Mouse (Mus musculus): ENCODE data around the gene Xpo6. TPM values are rescaled to one million over a fixed set of nuclear protein-coding genes. Genes with fewer than 3 reads are reported as not detected.

Xpo6 gene
- polyA plus RNA-seq, 1 experiment = 235 TPM

DNA sequence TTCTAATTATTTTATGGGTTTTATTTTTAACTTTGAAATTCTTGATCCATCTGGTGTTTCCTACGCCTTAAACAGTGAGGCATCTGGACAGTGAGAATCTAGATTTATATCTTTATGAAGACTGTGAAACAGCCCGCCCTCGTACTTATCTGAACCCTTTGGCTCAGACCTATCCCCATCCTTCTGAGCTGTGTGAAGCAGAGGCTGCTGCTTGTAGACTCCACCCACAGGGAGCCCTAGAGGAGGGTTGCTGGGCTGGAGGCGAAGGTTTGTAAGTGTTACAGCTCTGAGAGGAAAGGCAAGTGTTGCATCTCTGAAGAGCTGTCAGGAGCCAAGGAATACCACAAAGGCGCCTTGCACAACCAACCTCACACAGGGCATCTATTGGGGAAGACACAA is 36.5 kb upstream of the Xpo6 start:
- Histone ChIP-seq H3K4me1 (ENCODE audit: control insufficient read depth, insufficient read depth, insufficient read length) (peaks cover 12% of the 10 kb centered on the region; the same call in 1 of the 2 replicates), H3K27me3 (ENCODE audit: control insufficient read depth, insufficient read depth, low read length) (no peaks in the 10 kb centered on the region), H3K27ac (ENCODE audit: insufficient read depth, low read length) (no peak overlapping the region), H3K4me3 (ENCODE audit: extremely low read depth, insufficient read depth, insufficient read length) (no peak overlapping the region), H3K36me3 (ENCODE audit: control insufficient read depth, insufficient read depth, low read length) (no peaks in the 10 kb centered on the region)
- DNase-seq (ENCODE audit: low read depth in 1 of 2, low spot score in 2 of 2) = no peak
- TF ChIP-seq POLR2A (IDR thresholded peaks at IDR 0.05; ENCODE audit: low read depth, low read length) (no peak), CTCF (IDR thresholded peaks at IDR 0.05; ENCODE audit: extremely low read depth, insufficient read depth, insufficient read length, insufficient replicate concordance) (no peak)
- WGBS = 59% methylated on average over 5 of the region's 5 CpGs

- Histone ChIP-seq H3K36me3 (ENCODE audit: control insufficient read depth, insufficient read depth, low read length) (no peaks in the 10 kb centered on the region), H3K27ac (ENCODE audit: insufficient read depth, low read length) (peak overlapping the region; percentile 77), H3K4me3 (ENCODE audit: extremely low read depth, insufficient read depth, insufficient read length) (no peak overlapping the region), H3K27me3 (ENCODE audit: control insufficient read depth, insufficient read depth, low read length) (no peaks in the 10 kb centered on the region), H3K4me1 (ENCODE audit: control insufficient read depth, insufficient read depth, insufficient read length) (peaks cover 12% of the 10 kb centered on the region; the same call in 1 of the 2 replicates)
- no peak for TF ChIP-seq POLR2A (IDR thresholded peaks at IDR 0.05; ENCODE audit: low read depth, low read length)
- no peak for TF ChIP-seq CTCF (IDR thresholded peaks at IDR 0.05; ENCODE audit: extremely low read depth, insufficient read depth, insufficient read length, insufficient replicate concordance)
- WGBS = 8% methylated on average over 11 of the region's 11 CpGs
- DNase-seq (ENCODE audit: low read depth in 1 of 2, low spot score in 2 of 2) = no peak
Measured at GRCm38 (mm10) chr7:126236083-126236793, 35.9 kb upstream of the Xpo6 start.

GRCm38 (mm10) chr7:126234611-126235010 is 34.3 kb upstream of the Xpo6 start:
- Histone ChIP-seq H3K27ac (ENCODE audit: insufficient read depth, low read length) (no peak overlapping the region), H3K36me3 (ENCODE audit: control insufficient read depth, insufficient read depth, low read length) (no peaks in the 10 kb centered on the region), H3K4me1 (ENCODE audit: control insufficient read depth, insufficient read depth, insufficient read length) (peaks cover 18% of the 10 kb centered on the region; the same call in 1 of the 2 replicates), H3K27me3 (ENCODE audit: control insufficient read depth, insufficient read depth, low read length) (no peaks in the 10 kb centered on the region), H3K4me3 (ENCODE audit: extremely low read depth, insufficient read depth, insufficient read length) (no peak overlapping the region)
- TF ChIP-seq CTCF (IDR thresholded peaks at IDR 0.05; ENCODE audit: extremely low read depth, insufficient read depth, insufficient read length, insufficient replicate concordance) (no peak), POLR2A (IDR thresholded peaks at IDR 0.05; ENCODE audit: low read depth, low read length) (no peak)
- no peak for DNase-seq (ENCODE audit: low read depth in 1 of 2, low spot score in 2 of 2)
- 96% methylated on average over 3 of the region's 3 CpGs for WGBS

GRCm38 (mm10) chr7:126232345-126233071 is 32.2 kb upstream of the Xpo6 start:
- TF ChIP-seq CTCF (IDR thresholded peaks at IDR 0.05; ENCODE audit: extremely low read depth, insufficient read depth, insufficient read length, insufficient replicate concordance) (no peak), POLR2A (IDR thresholded peaks at IDR 0.05; ENCODE audit: low read depth, low read length) (no peak)
- Histone ChIP-seq H3K27me3 (ENCODE audit: control insufficient read depth, insufficient read depth, low read length) (no peaks in the 10 kb centered on the region), H3K4me1 (ENCODE audit: control insufficient read depth, insufficient read depth, insufficient read length) (peaks cover 18% of the 10 kb centered on the region; the same call in 1 of the 2 replicates), H3K27ac (ENCODE audit: insufficient read depth, low read length) (no peak overlapping the region), H3K4me3 (ENCODE audit: extremely low read depth, insufficient read depth, insufficient read length) (no peak overlapping the region), H3K36me3 (ENCODE audit: control insufficient read depth, insufficient read depth, low read length) (no peaks in the 10 kb centered on the region)
- DNase-seq (ENCODE audit: low read depth in 1 of 2, low spot score in 2 of 2) = no peak
- 87% methylated on average over 8 of the region's 8 CpGs for WGBS

DNA sequence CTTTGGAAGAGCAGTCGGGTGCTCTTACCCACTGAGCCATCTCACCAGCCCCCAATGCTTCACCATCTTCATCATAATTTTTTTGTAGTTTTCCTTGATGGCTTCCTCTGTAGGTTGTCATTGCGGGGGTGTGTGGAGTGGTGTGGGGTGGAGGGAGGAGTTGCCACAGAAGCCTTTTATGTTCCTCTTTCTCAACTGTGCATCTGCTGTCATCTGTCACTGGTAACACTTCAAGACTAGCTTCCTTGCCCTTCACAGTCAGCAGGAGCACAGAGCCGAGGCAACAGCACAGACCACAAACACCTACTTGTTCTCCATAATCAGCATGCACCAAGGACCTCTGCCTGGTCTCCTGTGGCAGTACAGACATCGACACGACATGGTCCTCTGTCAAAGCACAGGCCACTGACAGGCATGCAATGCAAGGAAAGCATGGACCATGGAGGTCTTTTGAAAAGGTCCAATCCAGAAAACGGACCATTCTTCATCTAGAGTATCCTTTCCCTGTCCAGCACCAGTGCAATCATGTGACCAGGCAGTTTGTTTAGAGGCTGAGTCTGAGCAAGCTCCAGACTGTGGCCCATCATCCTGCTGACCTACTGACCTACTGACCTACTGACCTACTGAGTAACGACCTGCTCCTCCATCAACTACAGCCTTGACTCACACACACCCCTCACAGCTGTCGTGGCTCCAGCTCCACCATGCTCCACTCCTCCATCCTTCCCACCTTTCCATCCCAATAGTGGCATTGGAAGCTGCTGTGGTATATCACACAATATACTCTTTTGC is 30.3 kb upstream of the Xpo6 start:
- Histone ChIP-seq H3K27me3 (ENCODE audit: control insufficient read depth, insufficient read depth, low read length) (no peaks in the 10 kb centered on the region), H3K27ac (ENCODE audit: insufficient read depth, low read length) (no peak overlapping the region), H3K4me3 (ENCODE audit: extremely low read depth, insufficient read depth, insufficient read length) (no peak overlapping the region), H3K36me3 (ENCODE audit: control insufficient read depth, insufficient read depth, low read length) (no peaks in the 10 kb centered on the region), H3K4me1 (ENCODE audit: control insufficient read depth, insufficient read depth, insufficient read length) (peaks cover 5% of the 10 kb centered on the region; the same call in 1 of the 2 replicates)
- WGBS = 24% methylated on average over 8 of the region's 8 CpGs
- DNase-seq (ENCODE audit: low read depth in 1 of 2, low spot score in 2 of 2) = peak; percentile 43 to 47
- no peak for TF ChIP-seq POLR2A (IDR thresholded peaks at IDR 0.05; ENCODE audit: low read depth, low read length)
- no peak for TF ChIP-seq CTCF (IDR thresholded peaks at IDR 0.05; ENCODE audit: extremely low read depth, insufficient read depth, insufficient read length, insufficient replicate concordance)

- 75% methylated on average over 5 of the region's 5 CpGs for WGBS
- no peak for DNase-seq (ENCODE audit: low read depth in 1 of 2, low spot score in 2 of 2)
- Histone ChIP-seq H3K27me3 (ENCODE audit: control insufficient read depth, insufficient read depth, low read length) (no peaks in the 10 kb centered on the region), H3K36me3 (ENCODE audit: control insufficient read depth, insufficient read depth, low read length) (no peaks in the 10 kb centered on the region), H3K4me1 (ENCODE audit: control insufficient read depth, insufficient read depth, insufficient read length) (peaks cover 5% of the 10 kb centered on the region; the same call in 1 of the 2 replicates), H3K27ac (ENCODE audit: insufficient read depth, low read length) (no peak overlapping the region), H3K4me3 (ENCODE audit: extremely low read depth, insufficient read depth, insufficient read length) (no peak overlapping the region)
- TF ChIP-seq POLR2A (IDR thresholded peaks at IDR 0.05; ENCODE audit: low read depth, low read length) (no peak), CTCF (IDR thresholded peaks at IDR 0.05; ENCODE audit: extremely low read depth, insufficient read depth, insufficient read length, insufficient replicate concordance) (no peak)
Measured at GRCm38 (mm10) chr7:126226136-126226535, 25.8 kb upstream of the Xpo6 start.

Data from spleen, adult 2 months (tissue).